Mouse (Mus musculus): ENCODE results near the gene Ceacam20. TPM values are rescaled to one million over a fixed set of nuclear protein-coding genes. Genes with fewer than 3 reads are reported as not detected.
"Not testable (repeated sequence)": the region's sequence is repeated elsewhere in the genome, so short reads cannot be mapped to it uniquely, and the experiment has no call there.

Ceacam20 gene
- polyA plus RNA-seq (2017; shearing (Covaris generic)), result not detected

DNA sequence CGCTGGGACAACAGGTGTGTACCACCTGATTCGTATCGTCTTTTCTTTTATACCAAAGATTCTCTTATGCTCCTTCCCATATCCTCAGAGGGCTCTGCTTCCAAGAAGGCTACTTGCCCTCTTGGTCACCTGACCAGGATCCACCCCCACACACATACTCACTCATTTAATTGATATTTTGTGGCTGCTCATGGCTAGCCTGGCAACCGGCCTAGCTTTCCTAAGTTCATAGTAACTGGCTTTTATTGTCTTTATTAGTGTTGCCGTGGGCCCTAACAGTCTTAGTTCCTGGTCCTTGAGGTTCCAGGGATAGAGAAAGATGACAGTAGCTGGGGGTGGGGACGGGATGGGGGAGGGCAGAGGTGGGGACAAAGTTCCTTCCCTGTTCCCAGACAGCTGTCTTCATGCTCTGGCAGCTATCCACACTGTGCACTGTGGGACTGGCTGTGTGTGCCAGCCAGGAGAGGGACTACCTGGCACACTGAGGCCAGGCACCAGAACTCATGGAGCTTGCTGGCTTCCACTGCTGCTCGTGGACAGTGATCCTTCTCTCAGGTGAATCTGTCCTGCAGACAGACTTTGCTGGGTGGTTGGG lies at the start of gene Ceacam20:
TSS of gene Ceacam20 (plus strand) at position 428 of the 595 bp plus-strand sequence.
- ATAC-seq, result no peak

DNA sequence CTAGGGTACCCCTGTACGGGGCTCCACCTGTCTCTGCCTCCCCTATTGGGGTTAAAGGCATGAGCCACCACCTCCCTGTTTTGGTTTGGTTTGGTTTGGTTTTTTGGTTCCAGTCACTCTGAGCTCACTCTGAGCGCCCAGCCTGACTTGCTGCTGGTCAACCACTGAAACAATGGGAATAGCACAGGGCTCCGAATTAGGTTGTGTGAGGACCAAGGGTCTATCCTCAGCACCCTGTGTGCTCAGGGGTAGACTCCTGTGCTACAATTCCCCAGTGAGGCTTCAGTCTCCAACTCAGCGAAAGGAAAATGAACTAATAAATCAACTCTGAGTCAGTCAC lies 45.1 kb upstream of the Ceacam20 start:
- no peak for ATAC-seq

- ATAC-seq, result peak; percentile 79
These were observed 44.5 kb upstream of the Ceacam20 start, which contains the start of gene Pvr for GRCm38 (mm10) chr7:19920506-19921261. Gene Pvr, minus strand, starts transcription at chr7:19921160.

- no peak for ATAC-seq
These were observed 41.9 kb upstream of the Ceacam20 start for GRCm38 (mm10) chr7:19923354-19923753.

DNA sequence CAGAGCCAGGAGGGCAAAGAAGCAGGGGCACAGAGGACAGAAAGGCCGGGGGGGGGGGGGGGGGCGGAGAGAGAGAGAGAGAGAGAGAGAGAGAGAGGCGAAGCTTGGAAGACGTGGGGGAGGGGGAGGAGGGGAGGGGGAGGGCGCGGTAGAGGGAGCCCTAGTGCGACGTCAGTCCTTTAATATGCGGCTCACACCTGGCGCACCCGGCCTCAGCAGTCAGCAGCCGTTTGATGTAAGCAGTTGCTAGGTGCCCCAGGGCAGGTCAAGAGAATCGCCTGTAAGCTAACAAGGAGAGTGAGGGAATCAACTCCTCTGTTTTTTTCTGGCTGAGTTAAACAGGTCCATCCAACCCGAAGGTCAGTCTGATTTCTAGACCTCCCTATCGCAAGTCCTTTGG lies 41.4 kb upstream of the Ceacam20 start:
- peak; percentile 17 for ATAC-seq

GRCm38 (mm10) chr7:19925376-19925775 lies 39.8 kb upstream of the Ceacam20 start:
- ATAC-seq, result no peak

DNA sequence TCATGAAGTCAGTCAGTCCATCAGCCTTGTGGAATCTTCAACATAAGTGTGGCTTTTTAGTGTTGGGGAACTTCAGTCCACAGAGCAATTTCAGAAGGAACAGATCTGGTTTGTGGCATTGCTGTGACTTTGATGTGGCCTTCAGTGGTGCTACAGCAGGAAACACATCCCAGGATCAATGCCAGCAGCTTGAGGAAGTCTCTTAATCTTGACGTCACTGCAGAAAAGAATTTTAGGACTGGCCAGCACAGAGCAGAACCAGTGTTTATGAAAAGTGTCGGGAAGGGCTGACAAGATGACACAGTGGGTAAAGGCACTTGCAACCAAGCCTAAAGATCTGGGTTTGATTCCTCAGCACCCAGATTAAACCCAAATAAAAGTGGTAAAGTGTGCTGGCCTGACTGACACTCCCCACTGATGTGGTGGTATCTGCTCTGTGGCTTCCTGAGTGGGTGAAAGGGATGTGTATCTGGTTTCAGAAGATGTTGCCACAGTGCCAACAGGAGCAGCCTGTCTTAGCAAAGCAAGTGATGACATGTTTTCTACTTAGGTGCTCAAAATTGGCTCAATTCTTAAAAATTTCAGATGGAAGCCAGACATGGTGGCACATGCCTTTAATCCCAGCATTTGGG lies 38.2 kb upstream of the Ceacam20 start:
- peak; percentile 67 for ATAC-seq

DNA sequence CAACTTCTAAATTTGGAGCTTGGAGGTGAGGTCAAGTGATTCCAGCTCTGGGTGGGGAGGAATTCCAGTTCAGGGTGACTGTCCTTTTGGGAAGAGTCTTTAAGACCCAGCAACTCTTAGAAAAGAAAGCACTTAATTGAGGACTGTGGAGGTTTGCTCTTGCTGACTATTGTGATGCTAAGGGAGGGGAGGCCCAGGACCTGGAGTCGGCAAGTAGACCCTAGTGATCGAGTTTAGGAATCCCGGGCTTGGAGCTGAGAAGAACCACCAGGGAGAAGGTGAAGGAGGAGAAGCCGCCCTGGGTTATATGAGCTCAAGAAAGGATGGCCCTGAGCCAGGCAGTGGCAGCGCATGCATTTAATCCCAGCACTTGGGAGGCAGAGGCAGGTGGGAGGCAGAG lies 36.7 kb upstream of the Ceacam20 start:
- no peak for ATAC-seq

DNA sequence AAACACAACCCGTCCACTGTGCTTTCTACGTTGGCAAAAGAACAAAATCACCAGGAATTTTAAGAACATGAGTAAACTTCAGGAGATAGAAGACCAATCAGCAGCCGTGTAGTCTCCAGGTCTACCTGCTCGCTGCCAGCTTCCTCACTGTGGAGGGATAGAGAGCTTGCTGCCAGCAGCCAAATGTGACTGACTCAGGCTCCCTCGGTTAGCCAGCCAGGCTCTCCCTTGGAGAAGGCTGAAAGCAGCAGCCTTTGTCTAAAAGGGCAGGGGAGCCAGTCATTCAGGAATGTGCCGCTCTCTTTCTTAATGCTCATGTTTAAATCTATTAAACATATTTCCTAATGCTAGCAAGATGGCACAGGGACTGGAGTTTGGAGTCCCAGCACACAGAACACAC lies 34.7 kb upstream of the Ceacam20 start:
- not testable (repeated sequence) for ATAC-seq

DNA sequence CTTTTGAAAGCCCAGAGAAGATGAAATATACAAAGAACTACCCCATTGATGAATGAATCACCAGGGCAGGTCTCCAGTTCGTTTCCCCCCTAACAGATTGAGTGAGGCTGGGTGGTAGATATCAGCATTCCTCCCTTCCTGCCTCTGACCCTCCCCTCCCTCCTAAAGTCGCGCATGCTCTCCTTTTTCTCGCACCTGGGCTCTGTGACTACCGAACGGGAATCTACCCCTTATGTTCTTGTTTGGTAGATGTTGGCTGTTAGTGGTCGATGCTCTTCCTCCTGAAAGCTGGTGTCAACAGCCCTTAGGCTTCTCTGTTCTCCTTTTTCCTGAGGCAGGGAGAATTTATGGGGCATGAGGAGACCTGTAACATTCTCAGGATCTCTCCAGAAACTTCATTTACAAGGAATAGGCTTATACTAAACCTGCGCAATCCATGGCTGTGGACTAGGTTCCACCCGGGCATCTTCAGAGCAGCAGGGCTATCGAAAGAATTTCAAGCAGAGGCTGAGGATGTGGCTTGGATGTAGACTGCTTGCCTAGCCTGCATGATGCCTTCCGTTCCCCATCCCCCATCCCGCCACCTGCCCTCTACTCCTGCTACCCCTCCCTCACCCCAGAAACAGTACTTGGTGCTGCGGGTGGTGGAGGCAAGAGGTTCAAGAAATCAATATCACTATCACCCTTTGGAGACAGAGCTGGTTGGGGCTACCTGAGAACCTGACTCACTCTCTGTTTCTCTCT lies 32.9 kb upstream of the Ceacam20 start:
- peak; percentile 75 for ATAC-seq

- peak; percentile 52 for ATAC-seq
These were observed 32.1 kb upstream of the Ceacam20 start for GRCm38 (mm10) chr7:19932877-19933809.

GRCm38 (mm10) chr7:19935171-19935751 lies 30.0 kb upstream of the Ceacam20 start:
- ATAC-seq, result peak; percentile 13

DNA sequence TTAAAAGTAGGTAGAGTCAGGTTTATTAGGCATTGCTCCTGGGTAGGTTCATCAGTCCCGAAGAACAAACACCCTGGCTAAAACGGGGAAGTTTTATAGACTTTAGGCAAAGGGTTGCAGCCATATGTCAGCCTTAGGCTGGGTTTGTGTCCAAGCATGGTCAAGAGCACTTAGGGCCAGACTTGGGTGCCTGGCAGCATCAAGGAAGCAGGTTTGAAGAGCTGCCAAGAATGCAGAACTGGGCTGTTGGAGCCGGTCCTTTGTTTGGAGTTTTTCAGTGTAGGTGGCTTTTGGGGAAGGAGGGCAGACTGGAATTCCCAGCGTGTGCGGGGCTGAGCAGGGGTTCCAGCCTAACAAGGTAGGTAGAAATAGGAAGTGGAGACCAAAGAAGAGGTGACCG lies 29.3 kb upstream of the Ceacam20 start:
- no peak for ATAC-seq

GRCm38 (mm10) chr7:19937229-19937821 lies 27.9 kb upstream of the Ceacam20 start:
- ATAC-seq, result no peak

DNA sequence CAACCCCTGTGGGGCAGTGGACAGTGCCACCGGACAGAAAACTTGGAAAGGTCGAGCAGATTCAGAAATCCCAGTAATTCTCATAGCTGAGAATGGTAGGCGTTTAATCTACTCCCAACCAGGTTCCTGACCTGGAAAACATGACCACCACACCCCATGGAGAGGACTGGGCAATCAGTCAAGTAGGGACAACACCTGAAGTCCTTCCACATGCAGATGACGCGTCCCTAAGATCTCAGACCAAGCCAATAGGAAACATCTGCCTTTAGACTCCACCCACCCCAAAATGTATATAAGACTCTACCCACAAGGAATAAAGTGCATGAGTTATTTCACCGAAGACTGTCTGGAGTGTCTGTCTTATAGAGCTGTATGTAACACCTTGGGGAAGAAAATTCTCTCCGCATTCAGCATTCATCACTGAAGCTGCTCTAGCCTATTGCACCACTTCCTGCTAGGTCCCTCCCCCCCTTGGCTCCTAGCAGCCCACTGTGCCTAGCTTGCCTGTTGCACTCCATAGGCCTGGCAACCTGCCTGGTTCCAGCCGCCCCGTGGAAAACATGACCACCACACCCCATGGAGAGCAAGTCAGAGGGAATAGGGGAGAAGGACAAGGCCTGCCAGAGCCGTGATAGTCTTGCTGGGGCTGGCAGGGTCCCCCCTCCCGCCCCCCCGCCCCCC lies 25.5 kb upstream of the Ceacam20 start:
- ATAC-seq, result peak; percentile 65

DNA sequence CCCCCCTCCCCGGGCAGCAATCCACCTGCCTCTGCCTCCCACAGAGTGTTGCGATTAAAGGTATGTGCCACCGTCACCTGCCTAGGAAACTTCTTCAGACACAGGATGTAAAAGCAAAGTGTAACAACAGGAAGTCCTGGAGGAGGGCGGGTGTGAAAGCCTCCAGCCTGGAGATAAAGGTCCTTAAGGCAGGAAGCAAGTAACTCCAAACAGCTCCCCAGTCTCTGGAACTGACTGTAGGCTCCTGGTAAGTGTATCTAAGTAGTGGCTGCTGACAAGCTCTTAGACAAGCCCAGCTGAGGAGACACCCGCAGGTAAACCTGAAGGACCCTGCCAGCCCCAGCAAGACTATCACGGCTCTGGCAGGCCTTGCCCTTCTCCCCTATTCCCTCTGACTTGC lies 25.0 kb upstream of the Ceacam20 start:
- peak; percentile 83 for ATAC-seq

GRCm38 (mm10) chr7:19944709-19945108 lies 20.5 kb upstream of the Ceacam20 start:
- ATAC-seq, result no peak

DNA sequence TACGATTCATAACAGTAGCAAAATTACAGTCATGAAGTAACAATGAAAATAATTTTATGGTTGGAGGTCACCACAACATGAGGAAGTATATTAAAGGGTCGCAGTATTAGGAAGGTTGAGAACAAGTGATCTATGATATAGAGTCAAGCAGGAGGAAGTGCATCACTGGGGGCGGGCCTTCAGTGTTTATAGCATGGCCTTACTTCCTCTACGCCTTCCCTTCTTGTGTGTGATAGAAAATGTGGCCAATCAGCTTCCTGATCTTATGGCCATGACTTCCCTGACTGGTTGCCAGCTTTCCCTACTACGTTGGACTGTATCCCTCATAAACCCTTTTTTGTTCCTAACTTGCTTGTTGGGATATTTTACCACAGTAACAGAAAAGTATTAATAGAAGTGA lies 20.0 kb upstream of the Ceacam20 start:
- ATAC-seq, result peak; percentile 27

DNA sequence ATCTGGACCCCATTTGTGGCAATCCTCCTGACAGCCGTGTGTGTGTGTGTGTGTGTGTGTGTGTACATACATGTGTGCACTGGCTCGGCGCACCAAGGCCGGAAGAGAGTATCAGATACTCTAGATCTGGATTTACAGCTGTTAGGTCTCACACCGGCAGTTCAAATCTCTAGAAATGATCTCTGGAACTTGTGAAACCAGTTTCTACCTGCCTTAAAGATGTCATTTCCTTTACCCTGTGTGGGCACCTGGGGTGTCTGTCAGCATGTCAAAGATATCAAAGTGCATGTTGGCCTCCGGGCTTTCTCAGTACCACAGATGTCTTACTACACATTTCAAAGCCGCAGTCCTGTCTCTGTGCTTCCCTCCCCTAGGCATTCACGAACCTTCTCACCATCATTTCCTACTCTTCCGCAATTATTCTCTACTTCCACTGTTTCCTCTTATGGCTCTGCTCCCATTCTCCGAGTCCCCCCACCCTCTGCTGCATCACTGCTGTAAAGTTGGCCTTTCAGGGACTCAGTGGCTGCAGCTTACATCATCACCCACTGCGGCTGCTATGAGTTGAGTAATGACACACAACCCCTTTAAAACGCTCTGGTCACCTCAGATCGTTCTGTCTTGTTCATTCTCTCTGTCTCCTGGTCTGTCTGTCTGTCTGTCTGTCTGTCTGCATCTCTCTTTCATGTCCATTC lies 19.2 kb upstream of the Ceacam20 start:
- ATAC-seq, result peak; percentile 74

- peak; percentile 32 for ATAC-seq
These were observed 16.3 kb upstream of the Ceacam20 start for GRCm38 (mm10) chr7:19948956-19949355.

Measured in CD4-positive, CD25-positive, alpha-beta regulatory T cell, adult 4 months (primary cell).